Mouse (Mus musculus) liver, postnatal 0 days (tissue): ENCODE measurements around the gene Vwa3b.

Experiments
- CTCF ChIP-seq: sonication (generic); IDR thresholded peaks from 2 replicates; pipeline ENCODE4 v1.5.1; 2016; ENCODE audit warnings: antibody characterized with exemption, low read depth
- EP300 ChIP-seq: IDR thresholded peaks from 2 replicates; pipeline ENCODE4 v1.6.1; 2016; ENCODE audit warnings: antibody characterized with exemption, low read depth, mild to moderate bottlenecking

DNA sequence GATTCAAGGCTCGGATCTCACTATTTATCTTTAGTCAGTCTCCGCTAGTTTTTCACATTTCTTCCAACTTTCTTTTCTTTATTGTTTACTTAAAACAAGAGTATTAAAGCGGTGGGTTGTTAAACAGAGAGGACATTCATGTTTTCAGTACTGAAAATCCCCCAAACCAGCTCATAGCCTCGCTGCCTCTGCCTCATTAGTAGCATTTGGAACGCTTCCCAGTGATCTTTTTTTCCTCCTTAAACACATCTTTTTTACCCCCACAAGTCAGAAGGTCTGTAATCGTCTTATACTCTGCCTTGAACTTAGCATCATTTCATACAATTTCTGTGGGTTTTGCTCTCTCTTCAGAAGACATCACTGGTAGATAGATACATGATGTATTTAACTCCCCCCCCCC is 139.7 kb downstream of the Vwa3b start:
- TF ChIP-seq CTCF (no peak), EP300 (no peak)
